Mouse (Mus musculus): ENCODE data around the gene Car10.
A peak's percentile ranks its signal among the peaks of the same experiment; 100 is the strongest.

Gene Car10

DNA sequence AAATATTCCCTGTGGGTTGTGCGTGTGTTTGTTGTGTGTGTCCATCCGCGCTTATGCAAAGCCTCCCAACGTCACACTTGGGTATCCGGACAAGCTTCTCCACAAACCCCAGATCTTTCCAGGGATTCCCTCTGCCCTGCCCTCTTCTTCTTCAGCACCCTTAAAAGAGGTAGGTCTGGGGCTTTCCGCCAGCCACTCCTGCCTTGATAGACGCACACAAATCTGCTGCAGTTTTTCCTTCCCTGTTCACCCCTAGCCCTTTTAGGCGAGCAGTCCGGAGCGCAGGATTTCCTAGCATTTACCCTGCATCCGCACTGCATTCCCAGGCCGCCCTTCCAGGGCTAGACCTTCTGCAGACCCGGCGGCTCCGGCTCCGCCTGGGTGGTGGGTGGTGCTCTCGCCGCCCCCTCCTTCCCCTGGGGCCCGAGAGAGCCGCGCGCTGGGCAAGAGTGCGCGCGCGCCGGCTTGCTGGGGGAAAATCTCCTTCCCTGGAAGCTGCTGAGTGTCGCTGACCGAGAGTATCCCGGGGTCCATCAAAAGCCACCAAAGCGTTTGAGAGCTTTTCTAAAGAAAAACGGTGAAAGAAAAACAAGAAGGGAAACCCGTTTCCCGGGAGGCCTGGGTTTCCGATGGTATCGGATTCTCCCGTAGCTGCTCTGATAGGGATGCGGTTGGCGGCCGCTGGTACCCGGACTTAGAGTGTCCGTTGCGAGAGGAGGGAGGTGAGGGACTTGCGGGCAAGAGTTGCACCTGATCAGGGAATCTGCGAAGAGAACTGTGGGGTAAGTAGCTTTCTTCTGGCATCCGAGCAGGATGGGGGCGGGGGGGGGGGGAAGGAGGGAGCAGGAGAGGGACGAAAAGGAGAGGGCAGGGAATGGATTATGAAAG lies at the start of gene Car10:
Gene Car10, plus strand, starts transcription at position 88 of the 888 bp plus-strand sequence.
- peak; percentile 61 for DNase-seq

GRCm38 (mm10) chr11:93065021-93065420 lies 32.8 kb upstream of the Car10 start:
- DNase-seq: no peak

DNA sequence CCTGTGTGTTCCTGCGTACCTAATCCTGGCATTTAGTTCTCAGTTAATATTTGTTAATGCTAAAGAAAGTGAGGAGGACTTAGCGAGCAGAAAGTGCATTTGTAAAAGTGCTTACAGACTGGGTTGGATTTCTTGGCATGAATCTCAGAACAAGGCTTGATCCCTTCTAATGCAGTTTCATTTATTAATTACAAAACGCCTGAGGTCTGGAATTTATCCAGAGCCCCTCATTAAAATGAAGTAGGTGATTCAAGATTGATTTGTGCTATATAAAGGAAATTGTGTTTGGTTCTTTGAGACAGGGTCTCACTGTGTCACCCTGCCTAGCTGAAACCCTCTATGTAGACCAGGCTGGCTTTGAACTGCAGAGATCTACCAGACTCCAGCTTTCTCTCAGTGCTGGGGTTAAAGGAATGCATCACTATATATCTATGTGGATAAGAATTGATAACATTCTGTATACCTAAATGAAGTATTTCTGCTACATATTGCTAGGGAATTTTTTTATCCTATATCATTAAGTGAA lies 32.1 kb upstream of the Car10 start:
- no peak for DNase-seq

DNA sequence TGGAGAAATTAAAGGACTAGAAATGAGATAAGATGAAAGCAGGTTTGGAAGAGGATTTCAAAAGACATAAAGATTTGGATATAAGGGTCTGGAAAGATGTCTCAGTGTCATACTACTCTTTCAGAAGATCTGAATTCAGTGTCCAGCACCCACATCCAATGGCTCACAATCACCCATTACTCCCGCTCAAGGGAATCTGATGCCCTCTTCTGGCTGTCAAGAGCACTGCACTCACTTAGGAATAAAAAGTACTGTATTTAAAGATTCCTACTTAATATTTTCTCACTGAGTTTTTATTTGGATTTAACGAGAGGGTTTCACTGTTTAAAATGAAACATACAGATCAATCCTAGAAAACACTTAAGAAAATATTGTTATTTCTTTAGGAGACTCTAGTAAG lies 2.2 kb upstream of the Car10 start:
- DNase-seq: no peak

GRCm38 (mm10) chr11:93097001-93097400 lies 827 bp upstream of the Car10 start:
- DNase-seq: peak; percentile 79

GRCm38 (mm10) chr11:93097431-93097851 lies 387 bp upstream of the Car10 start:
- DNase-seq: no peak

DNA sequence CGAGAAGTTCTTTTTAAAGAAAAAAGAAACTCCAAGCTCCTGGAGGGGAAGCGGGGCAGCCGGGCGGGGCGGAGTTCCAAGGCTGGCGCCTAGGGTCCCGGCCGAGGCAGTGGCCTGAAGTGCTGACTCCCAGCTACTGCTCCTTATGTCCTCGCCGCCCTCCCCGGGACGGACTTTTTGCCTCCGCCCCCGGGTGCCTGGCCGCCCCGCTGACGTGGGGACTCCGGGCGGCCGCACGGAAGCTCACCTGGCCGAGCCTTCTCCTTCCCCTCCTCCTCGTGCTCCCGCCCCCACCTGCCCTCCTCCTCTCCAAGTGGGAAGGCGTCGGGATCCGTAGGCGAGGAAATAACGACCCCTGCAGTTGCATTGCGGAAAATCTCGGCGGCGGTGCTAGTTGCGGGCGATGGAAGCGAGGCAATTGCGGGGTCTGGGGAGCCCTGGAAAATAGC lies 1.1 kb downstream of the Car10 start:
- peak; percentile 50 for DNase-seq

- DNase-seq: peak; percentile 8
These were observed 1.9 kb downstream of the Car10 start for GRCm38 (mm10) chr11:93099431-93100370.

- DNase-seq: no peak
These were observed 2.8 kb downstream of the Car10 start for GRCm38 (mm10) chr11:93100606-93101005.

GRCm38 (mm10) chr11:93101106-93101505 lies 3.3 kb downstream of the Car10 start:
- DNase-seq: no peak

GRCm38 (mm10) chr11:93102321-93102720 lies 4.5 kb downstream of the Car10 start:
- no peak for DNase-seq

DNA sequence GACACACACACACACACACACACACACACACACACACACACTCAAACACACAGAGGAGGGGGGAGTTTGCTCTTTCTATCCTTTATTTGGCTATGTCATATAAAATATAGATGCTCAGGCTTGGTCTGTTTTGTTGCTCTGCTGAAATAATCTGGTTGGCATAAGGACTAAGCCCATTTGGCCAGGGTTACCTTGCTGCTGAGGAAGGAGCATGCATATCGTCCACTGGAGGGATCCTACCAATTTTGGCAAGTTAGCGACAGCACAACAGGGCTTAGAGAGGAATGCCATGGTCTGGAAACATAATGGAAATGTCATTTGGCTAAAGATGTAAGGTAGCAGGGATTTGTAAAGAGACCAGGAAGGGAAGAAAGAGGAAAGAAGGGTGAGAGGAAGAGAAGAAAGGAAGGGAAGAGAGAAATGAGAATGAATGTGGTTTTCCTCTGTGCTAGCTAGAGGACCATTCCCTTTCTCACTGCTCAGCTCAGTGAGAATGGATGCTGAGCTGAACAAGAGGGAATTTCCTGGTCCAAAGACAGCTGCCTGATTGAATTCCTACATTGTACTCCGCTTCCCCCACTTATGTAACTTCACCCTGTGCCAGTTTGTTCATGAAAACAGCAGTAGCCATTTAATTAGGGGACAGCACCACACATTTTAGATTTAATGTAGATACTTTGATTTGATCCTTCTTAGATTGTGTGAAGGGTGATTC lies 5.4 kb downstream of the Car10 start:
- no peak for DNase-seq

- DNase-seq: no peak
These were observed 11.6 kb downstream of the Car10 start for GRCm38 (mm10) chr11:93109451-93109850.

DNA sequence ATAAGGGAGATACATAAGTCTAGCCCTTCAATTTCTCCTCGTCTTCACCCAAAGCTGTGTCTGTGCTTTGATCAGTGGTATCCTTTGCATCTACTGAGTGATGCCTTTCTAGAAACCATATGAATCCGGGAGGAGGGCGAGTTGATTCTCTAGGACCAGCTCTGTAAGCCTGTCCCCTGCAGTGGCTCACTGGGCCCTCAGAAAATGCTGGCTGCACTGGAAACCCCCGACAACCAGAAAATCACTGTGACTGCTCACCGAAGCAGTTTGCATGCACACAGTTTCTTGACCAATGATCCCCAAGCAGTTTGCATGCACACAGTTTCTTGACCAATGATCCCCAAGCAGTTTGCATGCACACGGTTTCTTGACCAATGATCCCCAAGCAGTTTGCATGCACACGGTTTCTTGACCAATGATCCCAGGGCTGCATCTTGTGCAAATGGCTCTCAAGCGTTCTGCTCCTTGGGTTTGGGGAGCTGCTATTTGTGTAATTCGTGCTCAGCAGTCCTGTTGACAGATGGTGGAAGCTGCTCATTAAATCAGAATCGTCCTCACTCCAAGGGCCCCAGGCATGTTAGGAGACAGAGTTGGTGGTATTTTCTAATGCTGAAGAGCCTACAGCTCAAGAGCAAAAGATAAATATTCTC lies 23.1 kb downstream of the Car10 start:
- DNase-seq: no peak

DNA sequence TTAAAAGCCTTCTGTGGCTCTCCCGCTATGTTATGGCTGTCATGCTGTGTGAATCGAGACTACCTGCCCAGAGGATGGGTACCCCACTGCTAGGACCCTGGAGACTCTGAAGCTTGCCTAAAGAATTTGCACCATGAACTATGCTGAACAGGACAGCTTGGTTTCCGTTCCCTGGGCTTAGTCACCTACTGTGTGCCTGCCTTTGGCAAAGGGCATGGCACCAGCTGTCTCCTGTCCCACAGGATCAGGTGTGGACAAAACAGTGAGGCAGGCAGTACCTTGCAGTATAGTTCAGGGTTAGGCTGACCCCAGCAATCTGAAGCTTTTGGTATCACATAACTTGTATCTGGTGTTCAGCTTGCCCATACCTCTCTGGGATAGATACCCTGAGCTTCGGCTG lies 25.9 kb downstream of the Car10 start:
- DNase-seq: no peak

- no peak for DNase-seq
These were observed 28.6 kb downstream of the Car10 start for GRCm38 (mm10) chr11:93126466-93126865.

DNA sequence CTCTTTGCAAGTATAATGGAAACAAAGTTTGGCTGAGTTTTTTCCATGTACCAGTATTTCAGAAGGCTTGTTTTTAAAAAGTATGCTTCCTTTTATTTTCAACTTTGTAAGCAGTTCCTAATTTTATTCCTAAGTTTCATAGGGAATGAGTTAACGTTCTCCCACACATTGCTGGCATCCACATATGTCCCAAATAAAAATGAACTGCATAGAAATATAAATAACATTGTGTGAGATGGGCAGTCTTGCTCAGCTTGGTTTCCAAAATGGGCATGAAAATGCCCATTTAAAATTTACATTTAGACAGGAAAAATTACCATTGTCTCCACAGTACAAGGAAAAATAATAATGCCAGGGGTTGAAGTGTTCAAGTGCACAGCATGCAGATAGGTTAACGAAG lies 30.7 kb downstream of the Car10 start:
- no peak for DNase-seq

GRCm38 (mm10) chr11:93137841-93138240 lies 40.0 kb downstream of the Car10 start:
- no peak for DNase-seq

DNA sequence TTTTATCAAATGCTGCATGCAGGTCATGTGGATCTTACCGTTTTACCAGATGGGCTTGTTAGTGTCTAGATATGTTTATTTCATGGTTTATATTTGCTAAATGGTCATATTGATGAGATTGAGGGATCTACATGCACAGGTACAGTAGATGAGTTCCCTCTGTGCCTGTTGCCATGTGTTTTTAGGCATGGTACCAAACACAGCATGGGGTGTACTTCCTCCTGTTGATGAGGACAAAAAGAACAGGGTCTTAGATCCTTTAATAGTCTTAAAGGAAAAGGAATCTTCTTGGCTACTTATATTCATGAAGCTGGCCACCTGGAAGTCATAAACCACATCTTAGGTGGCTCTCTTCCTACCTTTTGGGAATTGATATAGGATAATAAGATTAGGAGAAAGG lies 43.9 kb downstream of the Car10 start:
- no peak for DNase-seq

- peak; percentile 71 for DNase-seq
These were observed 46.7 kb downstream of the Car10 start for GRCm38 (mm10) chr11:93144544-93144943.

GRCm38 (mm10) chr11:93154910-93155309 lies 57.1 kb downstream of the Car10 start:
- DNase-seq: no peak

GRCm38 (mm10) chr11:93172430-93172829 lies 74.6 kb downstream of the Car10 start:
- no peak for DNase-seq
